Mouse (Mus musculus): Measurements from ENCODE around the gene Mylk3.

GRCm38 (mm10) chr8:85391438-85391837 is 5.3 kb upstream of the Mylk3 start:
- TF ChIP-seq CTCF (IDR thresholded peaks at IDR 0.05; ENCODE audit: insufficient read depth, low read depth, low read length): no peak
- no peak for TF ChIP-seq POLR2A (IDR thresholded peaks at IDR 0.05; ENCODE audit: insufficient read depth, low read depth, low read length)
